Mouse (Mus musculus): ENCODE measurements around the gene Eci2. TPM values are rescaled to one million over a fixed set of nuclear protein-coding genes. Genes with fewer than 3 reads are reported as not detected.
A peak's percentile ranks its signal among the peaks of the same experiment; 100 is the strongest.
"Not testable (repeated sequence)": the region's sequence is repeated elsewhere in the genome, so short reads cannot be mapped to it uniquely, and the experiment has no call there.

Eci2 gene
- total and polyA plus RNA-seq, 2 experiments from 2014 or later, result 102 to 103 TPM

DNA sequence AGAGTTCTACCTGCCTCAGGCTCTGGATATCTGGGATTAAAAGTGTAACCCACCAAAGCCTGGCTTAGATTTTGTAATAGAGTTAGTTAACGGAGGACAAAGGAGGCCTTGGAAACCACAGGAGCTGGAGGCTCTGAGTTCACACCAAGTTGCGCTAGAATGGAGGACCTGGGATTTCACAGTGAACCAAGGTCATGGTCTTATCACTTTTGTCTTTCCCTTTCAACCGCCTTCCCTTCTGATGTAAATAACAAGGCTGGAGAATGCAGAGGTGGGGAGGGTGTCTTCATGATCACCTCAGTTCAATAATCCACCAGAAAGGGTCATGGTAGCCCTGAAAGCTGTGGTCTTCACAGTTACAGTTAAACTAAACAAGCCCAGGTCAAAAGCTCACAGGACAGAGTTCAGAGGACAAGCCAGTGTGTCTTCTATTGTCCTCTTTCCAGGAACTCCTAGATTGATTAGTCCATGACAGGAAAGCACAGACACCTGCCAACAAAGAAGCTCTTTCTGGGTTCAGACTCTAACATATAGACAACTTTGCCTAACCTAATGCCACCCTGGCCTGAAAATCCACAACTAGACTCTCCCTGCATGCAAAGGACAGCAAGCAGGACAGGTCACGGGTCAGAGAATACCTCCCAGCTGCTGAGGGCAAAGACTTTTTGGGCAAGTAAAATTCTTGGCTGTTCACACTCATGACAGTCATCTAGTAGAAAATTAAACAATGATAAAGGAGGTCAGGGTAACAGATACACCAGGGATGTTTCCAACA lies 65.7 kb downstream of the Eci2 start:
- Histone ChIP-seq H3K36me3 (ENCODE audit: insufficient read depth) (no peaks in the 10 kb centered on the region), H3K4me3 (ENCODE audit: low read depth, low read length) (no peak overlapping the region), H3K9ac (no peak overlapping the region), H3K27ac (ENCODE audit: low read depth, low read length) (no peak overlapping the region), H3K9me3 (ENCODE audit: low read length) (no peaks in the 10 kb centered on the region), H3K4me1 (ENCODE audit: insufficient read depth) (0 out of 2 replicates have a peak, but pooled peaks cover 4% of the 10 kb centered on the region), H3K4me2 (ENCODE audit: low read depth) (no peak overlapping the region), H3K27me3 (ENCODE audit: insufficient read depth, low read length) (peaks cover 8% of the 10 kb centered on the region; the same call in 1 of the 2 replicates)
- DNase-seq (no peak), ATAC-seq (no peak)
- 90% methylated on average over 4 of the region's 4 CpGs for WGBS
- no peak for TF ChIP-seq CTCF (IDR thresholded peaks at IDR 0.05; ENCODE audit: low read depth)

DNA sequence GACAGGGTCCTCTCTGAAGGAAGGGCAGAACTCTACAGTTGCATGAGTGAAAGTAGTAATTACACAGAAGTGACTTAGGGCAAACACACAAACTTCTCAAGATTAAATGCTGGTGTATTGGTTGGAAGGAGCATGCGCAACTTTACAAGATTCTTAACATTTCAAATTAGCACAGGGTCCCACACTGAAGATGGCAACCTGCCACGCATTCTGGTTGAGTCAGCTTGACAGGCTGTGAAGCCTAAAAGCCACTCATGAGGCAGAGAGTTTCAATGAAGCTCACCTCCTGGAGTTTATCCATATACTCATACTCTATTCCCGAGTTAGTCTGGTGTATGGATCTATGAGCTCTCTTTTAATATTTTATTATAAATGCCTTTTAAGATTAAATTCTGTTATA lies 68.7 kb downstream of the Eci2 start:
- not testable (repeated sequence) for H3K27me3 ChIP-seq (ENCODE audit: insufficient read depth, low read length); H3K9me3 ChIP-seq (ENCODE audit: low read length); H3K27ac ChIP-seq (ENCODE audit: low read depth, low read length); H3K36me3 ChIP-seq (ENCODE audit: insufficient read depth); H3K4me3 ChIP-seq (ENCODE audit: low read depth, low read length); ATAC-seq; H3K4me1 ChIP-seq (ENCODE audit: insufficient read depth); H3K9ac ChIP-seq; H3K4me2 ChIP-seq (ENCODE audit: low read depth)
- 66% methylated on average over 3 of the region's 3 CpGs for WGBS
- peak; percentile 40 for DNase-seq

DNA sequence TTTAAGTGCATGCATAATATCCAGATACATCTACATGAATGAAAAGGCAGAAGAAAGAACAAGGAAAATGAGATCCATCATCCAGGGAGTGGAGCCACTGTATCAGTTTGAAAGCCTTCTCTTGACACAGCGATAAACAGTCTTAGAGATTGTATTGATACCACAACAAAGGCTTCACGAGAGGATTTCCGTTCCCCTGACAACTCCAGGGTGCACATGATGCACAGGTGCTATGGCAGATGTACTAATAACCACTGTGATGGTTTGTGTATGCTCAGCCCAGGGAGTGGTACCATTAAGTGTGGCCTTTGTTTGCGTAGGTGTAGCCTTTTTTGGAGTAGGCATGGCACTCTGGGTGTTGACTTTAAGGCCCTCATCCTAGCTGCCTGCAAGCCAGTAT lies 70.0 kb downstream of the Eci2 start:
- Histone ChIP-seq H3K4me1 (ENCODE audit: insufficient read depth) (no peaks in the 10 kb centered on the region), H3K27me3 (ENCODE audit: insufficient read depth, low read length) (no peaks in the 10 kb centered on the region), H3K36me3 (ENCODE audit: insufficient read depth) (no peaks in the 10 kb centered on the region), H3K9me3 (ENCODE audit: low read length) (no peaks in the 10 kb centered on the region), H3K9ac (no peak overlapping the region), H3K4me3 (ENCODE audit: low read depth, low read length) (no peak overlapping the region), H3K27ac (ENCODE audit: low read depth, low read length) (no peak overlapping the region), H3K4me2 (ENCODE audit: low read depth) (no peak overlapping the region)
- WGBS, result 84% methylated on average over 4 of the region's 4 CpGs
- no peak for DNase-seq
- TF ChIP-seq CTCF (IDR thresholded peaks at IDR 0.05; ENCODE audit: low read depth), result no peak
- ATAC-seq, result no peak

DNA sequence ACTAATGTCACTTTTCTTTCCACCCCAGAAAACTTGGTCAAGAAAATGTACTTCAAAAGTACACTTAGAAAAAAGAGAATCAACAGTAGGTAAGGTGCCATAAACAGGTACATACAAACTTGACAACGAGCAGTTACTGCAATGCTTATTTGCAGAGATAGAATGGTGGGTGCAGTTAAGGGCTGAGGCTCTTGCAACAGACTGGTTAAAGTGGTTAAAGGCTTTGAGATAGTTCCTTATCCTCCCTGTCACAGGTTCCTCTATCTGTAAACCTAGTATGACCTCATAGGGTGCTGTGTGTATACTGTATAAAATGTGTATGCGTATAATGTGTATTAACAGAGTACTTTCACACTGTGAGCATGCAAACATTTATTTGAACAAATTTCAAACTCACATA lies 75.5 kb downstream of the Eci2 start:
- not testable (repeated sequence) for H3K4me2 ChIP-seq (ENCODE audit: low read depth); ATAC-seq; H3K36me3 ChIP-seq (ENCODE audit: insufficient read depth); H3K4me3 ChIP-seq (ENCODE audit: low read depth, low read length); H3K9ac ChIP-seq; H3K4me1 ChIP-seq (ENCODE audit: insufficient read depth); H3K9me3 ChIP-seq (ENCODE audit: low read length); DNase-seq; H3K27me3 ChIP-seq (ENCODE audit: insufficient read depth, low read length); H3K27ac ChIP-seq (ENCODE audit: low read depth, low read length)
- WGBS, result 95% methylated on average over 2 of the region's 2 CpGs

DNA sequence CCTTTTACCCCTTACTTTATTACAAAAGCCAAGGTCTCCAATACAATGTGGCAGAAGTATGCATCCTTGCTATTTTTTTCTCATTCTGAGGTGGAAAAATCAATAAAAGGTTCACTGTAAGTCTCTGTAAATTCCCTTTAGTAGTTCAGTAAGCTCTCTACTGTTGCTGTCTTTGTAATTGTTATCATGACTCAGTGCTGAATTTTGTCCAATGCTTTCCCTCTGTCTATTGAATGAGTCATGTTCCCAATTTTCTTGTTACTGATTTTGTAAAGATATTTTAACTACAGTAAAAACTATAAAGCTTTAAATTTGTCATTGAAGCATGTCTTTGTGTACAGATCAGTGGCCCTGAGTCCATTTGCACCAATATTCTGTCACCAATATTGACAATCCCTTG lies 84.5 kb downstream of the Eci2 start:
- no peak for ATAC-seq
- H3K9me3 ChIP-seq (ENCODE audit: low read length), result no peaks in the 10 kb centered on the region
- H3K27ac ChIP-seq (ENCODE audit: low read depth, low read length), result no peak overlapping the region
- no peaks in the 10 kb centered on the region for H3K36me3 ChIP-seq (ENCODE audit: insufficient read depth)
- no peaks in the 10 kb centered on the region for H3K27me3 ChIP-seq (ENCODE audit: insufficient read depth, low read length)
- H3K9ac ChIP-seq, result no peak overlapping the region
- DNase-seq, result no peak
- no peak for TF ChIP-seq CTCF (IDR thresholded peaks at IDR 0.05; ENCODE audit: low read depth)
- H3K4me3 ChIP-seq (ENCODE audit: low read depth, low read length), result no peak overlapping the region
- no peak overlapping the region for H3K4me2 ChIP-seq (ENCODE audit: low read depth)
- H3K4me1 ChIP-seq (ENCODE audit: insufficient read depth), result no peaks in the 10 kb centered on the region

DNA sequence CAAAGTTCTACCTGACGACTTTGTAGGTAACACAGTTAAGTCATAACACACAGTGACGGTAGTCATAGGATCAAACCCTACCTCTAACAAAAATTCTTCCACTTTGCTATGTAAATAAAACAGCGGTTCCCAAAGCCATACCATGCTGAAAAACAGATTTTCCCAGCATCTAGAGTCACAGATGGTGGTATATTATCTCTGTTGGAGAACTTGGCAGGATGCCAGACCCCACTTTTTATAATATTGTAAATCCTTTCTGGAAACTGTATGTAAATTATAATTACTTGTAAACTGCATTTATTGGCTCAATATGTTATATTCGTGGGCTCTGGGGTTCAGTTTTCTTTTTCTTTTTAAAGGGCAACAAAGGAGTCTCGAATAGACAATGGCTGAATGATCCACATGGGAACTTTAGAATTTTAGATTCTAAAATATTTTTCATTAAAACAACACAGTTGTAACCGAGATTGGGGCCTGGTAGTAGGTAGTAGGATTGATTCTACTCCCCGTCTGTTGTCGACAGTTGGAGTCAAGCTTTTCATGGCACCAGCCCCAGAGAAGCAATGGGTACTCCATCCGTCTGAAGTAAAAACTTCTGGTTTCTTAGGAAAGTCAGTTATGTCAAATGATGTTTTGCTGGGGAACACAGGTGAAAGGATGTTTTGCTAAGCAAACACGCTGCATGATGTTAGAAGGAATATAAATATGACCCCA lies 91.8 kb downstream of the Eci2 start:
- H3K27ac ChIP-seq (ENCODE audit: low read depth, low read length), result no peak overlapping the region
- DNase-seq, result peak; percentile 72
- no peaks in the 10 kb centered on the region for H3K36me3 ChIP-seq (ENCODE audit: insufficient read depth)
- H3K27me3 ChIP-seq (ENCODE audit: insufficient read depth, low read length), result no peaks in the 10 kb centered on the region
- no peaks in the 10 kb centered on the region for H3K4me1 ChIP-seq (ENCODE audit: insufficient read depth)
- H3K9me3 ChIP-seq (ENCODE audit: low read length), result no peaks in the 10 kb centered on the region
- 52% methylated on average over 10 of the region's 10 CpGs for WGBS
- H3K4me2 ChIP-seq (ENCODE audit: low read depth), result no peak overlapping the region
- ATAC-seq, result peak; percentile 73
- no peak for TF ChIP-seq CTCF (IDR thresholded peaks at IDR 0.05; ENCODE audit: low read depth)
- H3K4me3 ChIP-seq (ENCODE audit: low read depth, low read length), result no peak overlapping the region
- no peak overlapping the region for H3K9ac ChIP-seq

Other genes starting within 250 kb of the Eci2 start
- 46.9 and 52.7 TPM in 2 replicates for gene Prpf4b, start 151.8 kb downstream of the Eci2 start, total RNA-seq (2014; rRNA removed)
- gene Prpf4b, start 151.8 kb downstream of the Eci2 start, polyA plus RNA-seq (2015; fragmentation: Nextera tagmentation; extraction: Ambion mirVana), result 40.9 and 45.7 TPM in 2 replicates
- 0.43 and 0.62 TPM in 2 replicates for gene Fam217a, start 102.8 kb downstream of the Eci2 start, total RNA-seq (2014; rRNA removed)
- gene Fam217a, start 102.8 kb downstream of the Eci2 start, polyA plus RNA-seq (2015; fragmentation: Nextera tagmentation; extraction: Ambion mirVana), result 0.55 and 1.0 TPM in 2 replicates
- gene 4933417A18Rik, start 102.7 kb downstream of the Eci2 start, total RNA-seq (2014; rRNA removed), result not detected in 2 replicates
- not detected in 2 replicates for gene 4933417A18Rik, start 102.7 kb downstream of the Eci2 start, polyA plus RNA-seq (2015; fragmentation: Nextera tagmentation; extraction: Ambion mirVana)
- gene Eci3, start 63.3 kb downstream of the Eci2 start, total RNA-seq (2014; rRNA removed), result 0.31 TPM in 1 of 2 replicates, not detected in the other
- gene Eci3, start 63.3 kb downstream of the Eci2 start, polyA plus RNA-seq (2015; fragmentation: Nextera tagmentation; extraction: Ambion mirVana), result 0.23 TPM in 1 of 2 replicates, not detected in the other

Measured in forebrain, postnatal 0 days (tissue).